Mouse (Mus musculus) T-helper 1 cell (primary cell): Measurements from ENCODE around the gene Col4a1.

ENCODE experiments used
- in situ Hi-C: fragments of 300-600 bp; cut with MboI, MseI; formaldehyde crosslinking; loops from one replicate; pipeline ENCODE4 v1.15.1; 2025; ENCODE audit warnings: high pct_unique_total_duplicates

Col4a1 gene

GRCm38 (mm10) chr8:11312349-11313175, at the start of gene Col4a1, which contains the start of gene Col4a2:
Gene Col4a1 (minus strand): TSS chr8:11312826.
Gene Col4a2 (plus strand): TSS chr8:11312805.
- in situ Hi-C loops: no loop called here

- in situ Hi-C loops: no loop called here
These were observed 49.1 kb upstream of the Col4a1 start for GRCm38 (mm10) chr8:11361546-11362277.

- in situ Hi-C loops: no loop called here
These were observed 47.2 kb upstream of the Col4a1 start for GRCm38 (mm10) chr8:11359846-11360245.

- in situ Hi-C loops: no loop called here
These were observed 45.4 kb upstream of the Col4a1 start for GRCm38 (mm10) chr8:11357921-11358436.

GRCm38 (mm10) chr8:11356776-11357175, 44.1 kb upstream of the Col4a1 start:
- in situ Hi-C loops: no loop called here

GRCm38 (mm10) chr8:11355900-11356299, 43.3 kb upstream of the Col4a1 start:
- in situ Hi-C loops: no loop called here

- in situ Hi-C loops: no loop called here
These were observed 42.3 kb upstream of the Col4a1 start for GRCm38 (mm10) chr8:11354800-11355451.

- in situ Hi-C loops: no loop called here
These were observed 39.9 kb upstream of the Col4a1 start for GRCm38 (mm10) chr8:11352514-11352913.

- in situ Hi-C loops: no loop called here
These were observed 38.7 kb upstream of the Col4a1 start for GRCm38 (mm10) chr8:11351355-11351754.

GRCm38 (mm10) chr8:11348622-11349021, 36.0 kb upstream of the Col4a1 start:
- in situ Hi-C loops: no loop called here

- in situ Hi-C loops: no loop called here
These were observed 35.1 kb upstream of the Col4a1 start for GRCm38 (mm10) chr8:11347699-11348098.

GRCm38 (mm10) chr8:11346225-11346624, 33.6 kb upstream of the Col4a1 start:
- in situ Hi-C loops: no loop called here

GRCm38 (mm10) chr8:11344459-11344858, 31.8 kb upstream of the Col4a1 start:
- in situ Hi-C loops: no loop called here

GRCm38 (mm10) chr8:11341111-11341566, 28.5 kb upstream of the Col4a1 start:
- in situ Hi-C loops: no loop called here

- in situ Hi-C loops: no loop called here
These were observed 27.9 kb upstream of the Col4a1 start for GRCm38 (mm10) chr8:11340310-11341110.

GRCm38 (mm10) chr8:11338507-11338906, 25.9 kb upstream of the Col4a1 start:
- in situ Hi-C loops: no loop called here

- in situ Hi-C loops: no loop called here
These were observed 25.0 kb upstream of the Col4a1 start for GRCm38 (mm10) chr8:11337642-11338041.

- in situ Hi-C loops: no loop called here
These were observed 23.7 kb upstream of the Col4a1 start for GRCm38 (mm10) chr8:11336346-11336745.

- in situ Hi-C loops: no loop called here
These were observed 22.6 kb upstream of the Col4a1 start for GRCm38 (mm10) chr8:11335238-11335637.

GRCm38 (mm10) chr8:11334493-11334892, 21.9 kb upstream of the Col4a1 start:
- in situ Hi-C loops: no loop called here

- in situ Hi-C loops: no loop called here
These were observed 21.1 kb upstream of the Col4a1 start for GRCm38 (mm10) chr8:11333746-11334145.
